Mouse (Mus musculus): ENCODE measurements around the gene Gng3. TPM values are rescaled to one million over a fixed set of nuclear protein-coding genes. Genes with fewer than 3 reads are reported as not detected.
"Not testable (repeated sequence)": the region's sequence is repeated elsewhere in the genome, so short reads cannot be mapped to it uniquely, and the experiment has no call there.

Gene Gng3
- total RNA-seq, 1 experiment from 2014 or later, result not detected

DNA sequence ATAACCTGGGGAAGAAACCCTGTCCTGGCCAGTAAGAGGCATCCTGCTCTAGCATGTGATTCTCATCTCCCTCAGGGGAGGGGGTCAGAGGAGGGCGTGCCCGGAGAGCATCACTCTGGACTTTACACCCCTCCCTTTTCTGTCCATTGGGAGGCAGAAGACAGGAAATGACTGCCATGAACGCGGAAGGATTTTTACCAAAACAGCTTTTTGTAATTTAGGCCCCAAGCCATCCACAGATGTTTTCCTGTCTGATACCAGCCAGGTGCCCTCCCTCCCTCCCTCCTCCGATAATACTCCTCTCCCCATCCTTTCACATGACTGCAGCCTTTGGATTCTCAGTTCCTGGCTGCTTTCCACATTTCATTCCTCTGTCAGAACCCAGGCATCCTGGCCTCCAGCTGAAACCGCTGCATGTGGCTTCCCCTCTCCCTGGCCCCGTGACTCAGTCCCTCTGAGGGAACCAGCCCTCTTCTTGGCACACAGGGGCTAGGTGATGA lies 11.5 kb upstream of the Gng3 start, which contains the start of gene Lrrn4cl:
Lrrn4cl (plus strand) TSS at position 367 of the 500 bp plus-strand sequence.
- no peak for ATAC-seq (replicated peaks; ENCODE audit: insufficient number of reproducible peaks, low FRiP score, low TSS enrichment, poor library complexity, severe bottlenecking)

DNA sequence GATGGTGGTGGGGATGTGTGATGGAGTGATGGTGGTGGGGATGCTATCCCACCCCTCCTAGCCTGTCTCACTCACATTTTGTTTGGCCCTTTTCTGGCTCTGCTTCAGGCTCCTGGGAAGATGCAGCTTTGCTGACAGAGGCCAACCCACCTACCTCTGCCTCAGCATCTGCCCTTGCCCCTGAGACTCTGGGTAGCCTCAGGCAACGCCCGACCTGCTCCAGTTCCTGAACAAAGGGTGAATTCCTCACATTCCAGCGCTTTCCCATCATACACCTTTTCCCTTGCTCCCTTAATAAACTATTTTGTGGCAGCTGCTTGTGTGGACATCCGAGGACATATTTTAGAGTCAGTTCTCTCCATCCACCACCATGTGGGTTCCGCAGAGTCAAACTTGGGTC lies 9.4 kb upstream of the Gng3 start:
- ATAC-seq (replicated peaks; ENCODE audit: insufficient number of reproducible peaks, low FRiP score, low TSS enrichment, poor library complexity, severe bottlenecking), result no peak

DNA sequence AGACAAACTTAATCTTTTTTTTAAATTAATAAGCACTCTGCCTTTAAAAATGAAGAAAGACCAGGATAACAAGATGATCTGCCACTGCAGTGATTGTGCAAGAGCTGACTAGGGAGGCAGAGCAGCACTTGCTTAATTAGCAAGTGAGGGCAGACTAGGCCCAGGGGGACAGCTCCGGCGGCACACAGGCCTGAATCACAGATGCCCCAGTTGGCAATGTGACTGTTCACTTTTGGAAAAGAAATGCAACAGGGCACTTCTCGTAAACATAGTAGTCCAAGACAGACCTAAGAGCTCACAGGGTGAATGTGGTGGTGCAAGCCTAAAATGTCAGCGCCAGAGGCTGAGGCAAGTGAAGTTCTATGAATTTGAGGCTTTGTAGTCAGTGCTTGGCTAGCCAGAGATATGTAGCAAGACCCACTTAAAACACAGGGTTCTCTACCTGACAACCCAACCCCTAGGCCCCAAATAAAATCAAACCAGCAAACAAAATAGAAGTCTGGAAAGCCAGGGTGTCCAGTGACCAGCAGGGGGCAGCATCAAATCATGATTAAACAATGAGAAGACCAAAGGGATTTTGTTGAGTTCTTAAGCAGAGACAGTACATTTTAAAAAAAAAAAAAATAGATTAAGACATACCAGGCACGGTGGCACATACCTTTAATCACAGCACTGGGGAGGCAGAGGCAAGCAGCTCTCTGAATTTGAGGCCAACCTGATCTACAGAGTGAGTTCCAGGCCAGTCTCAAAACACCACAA lies 5.6 kb upstream of the Gng3 start:
- 0 out of 2 replicates have a peak, but pooled peaks have one; percentile 15 for ATAC-seq (replicated peaks; ENCODE audit: insufficient number of reproducible peaks, low FRiP score, low TSS enrichment, poor library complexity, severe bottlenecking)

DNA sequence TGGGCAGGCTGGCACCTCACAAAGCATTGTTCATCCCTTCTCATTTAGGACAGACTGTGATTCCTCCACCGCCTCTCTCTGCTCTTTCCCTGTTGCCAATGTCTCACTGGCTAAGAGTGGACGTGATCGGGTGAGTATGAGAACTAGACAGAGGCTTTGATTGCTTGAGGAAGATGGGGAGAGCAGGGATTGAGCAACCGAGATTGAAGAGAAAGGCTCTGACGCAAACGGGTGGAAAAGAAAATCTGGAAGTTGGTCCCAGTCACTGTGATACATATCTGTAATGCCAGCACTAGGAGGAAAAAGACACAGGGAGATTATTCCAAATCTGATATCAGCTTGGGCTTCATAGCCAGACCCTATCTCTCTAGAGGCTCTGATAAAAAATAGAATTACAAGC lies 4.0 kb upstream of the Gng3 start:
- no peak for ATAC-seq (replicated peaks; ENCODE audit: insufficient number of reproducible peaks, low FRiP score, low TSS enrichment, poor library complexity, severe bottlenecking)

DNA sequence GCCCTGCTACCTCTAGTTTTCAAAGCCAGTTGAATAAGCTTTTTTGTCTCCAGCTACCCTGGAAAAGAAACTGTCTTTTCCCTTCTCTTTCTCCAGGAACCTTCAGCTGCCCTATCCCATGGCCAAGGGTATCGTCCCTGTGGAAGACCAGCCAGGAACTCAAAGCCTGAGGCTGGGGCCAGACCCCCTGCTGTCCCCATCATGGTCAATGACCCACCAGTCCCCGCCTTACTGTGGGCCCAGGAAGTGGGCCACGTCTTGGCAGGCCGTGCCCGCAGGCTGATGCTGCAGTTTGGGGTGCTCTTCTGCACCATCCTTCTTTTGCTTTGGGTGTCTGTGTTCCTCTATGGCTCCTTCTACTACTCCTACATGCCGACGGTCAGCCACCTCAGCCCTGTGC lies 2.0 kb upstream of the Gng3 start:
- ATAC-seq (replicated peaks; ENCODE audit: insufficient number of reproducible peaks, low FRiP score, low TSS enrichment, poor library complexity, severe bottlenecking), result no peak

DNA sequence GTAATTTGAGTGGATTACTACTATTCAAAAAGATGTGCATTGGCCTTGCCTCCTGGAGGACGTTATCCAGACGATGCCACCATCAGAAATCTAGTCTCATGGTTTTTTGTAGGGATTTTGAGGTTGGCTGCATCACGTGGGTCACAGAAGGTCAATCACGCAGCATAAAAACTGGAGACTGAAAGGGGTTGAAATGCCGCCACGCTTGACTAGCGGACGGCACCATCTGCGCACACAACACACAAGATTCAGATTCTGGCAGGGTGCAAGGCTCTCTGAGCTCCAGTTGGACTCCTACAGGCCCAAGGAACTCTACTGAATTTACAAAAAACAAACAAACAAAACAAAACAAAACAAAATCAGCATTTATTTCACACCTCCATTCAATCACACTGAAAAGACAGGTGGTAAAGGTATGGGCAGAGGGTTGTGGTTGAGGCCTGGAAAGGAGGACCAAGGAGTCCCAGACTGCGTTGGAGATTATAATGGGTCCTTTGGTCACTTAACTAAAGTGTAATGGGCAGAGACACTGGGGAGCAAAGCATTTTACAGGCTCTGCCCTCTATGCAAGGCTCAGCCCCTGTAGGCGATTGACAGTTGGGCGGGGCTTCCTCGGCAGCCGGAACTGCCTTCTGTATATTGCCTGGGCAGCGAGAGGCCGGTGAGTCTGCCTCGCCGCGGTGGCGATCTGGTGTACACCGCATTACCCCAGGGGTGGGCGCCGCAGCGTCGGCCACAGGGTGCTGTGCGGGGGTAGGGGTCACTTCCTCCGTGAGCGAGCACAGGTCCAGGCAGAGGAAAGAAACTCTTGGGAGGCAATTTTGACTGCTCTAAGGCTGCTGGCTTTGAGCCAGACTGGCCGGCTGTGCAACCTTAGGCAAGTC lies 1.2 kb upstream of the Gng3 start:
- ATAC-seq (replicated peaks; ENCODE audit: insufficient number of reproducible peaks, low FRiP score, low TSS enrichment, poor library complexity, severe bottlenecking), result peak; percentile 52; the same call in 1 of the 2 replicates

DNA sequence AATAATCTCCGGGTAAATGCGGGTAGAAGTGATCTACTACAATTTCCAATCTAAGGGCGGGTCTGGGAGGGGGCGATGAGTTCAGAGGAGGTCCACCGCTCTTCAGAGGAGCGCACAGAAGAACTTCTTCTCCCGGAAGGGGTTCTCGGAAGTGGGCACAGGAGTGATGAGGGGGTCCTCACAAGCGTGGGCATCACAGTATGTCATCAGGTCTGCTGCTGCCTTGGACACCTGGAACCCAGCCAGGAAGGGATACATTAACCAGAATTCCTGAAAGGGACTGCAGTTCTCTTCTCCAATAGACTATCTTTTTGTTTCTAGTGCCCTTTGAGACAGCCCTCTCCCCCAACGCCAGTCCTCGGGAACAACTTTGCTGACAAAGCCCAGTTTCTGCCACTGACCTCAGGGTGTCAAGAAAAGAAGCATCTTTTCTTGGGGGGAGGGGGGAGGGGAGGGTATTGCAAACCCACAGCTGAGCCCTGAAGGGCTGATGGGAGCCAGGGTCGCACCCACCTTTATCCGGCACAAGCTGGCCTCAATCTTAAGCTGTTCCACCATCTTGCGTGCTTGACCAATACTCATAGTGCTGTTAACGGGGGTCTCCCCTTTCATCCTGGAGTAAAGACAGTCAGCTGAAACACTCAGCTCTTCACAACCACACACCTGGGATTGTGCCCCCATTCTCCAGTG lies 808 bp downstream of the Gng3 start:
- ATAC-seq (replicated peaks; ENCODE audit: insufficient number of reproducible peaks, low FRiP score, low TSS enrichment, poor library complexity, severe bottlenecking), result no peak

DNA sequence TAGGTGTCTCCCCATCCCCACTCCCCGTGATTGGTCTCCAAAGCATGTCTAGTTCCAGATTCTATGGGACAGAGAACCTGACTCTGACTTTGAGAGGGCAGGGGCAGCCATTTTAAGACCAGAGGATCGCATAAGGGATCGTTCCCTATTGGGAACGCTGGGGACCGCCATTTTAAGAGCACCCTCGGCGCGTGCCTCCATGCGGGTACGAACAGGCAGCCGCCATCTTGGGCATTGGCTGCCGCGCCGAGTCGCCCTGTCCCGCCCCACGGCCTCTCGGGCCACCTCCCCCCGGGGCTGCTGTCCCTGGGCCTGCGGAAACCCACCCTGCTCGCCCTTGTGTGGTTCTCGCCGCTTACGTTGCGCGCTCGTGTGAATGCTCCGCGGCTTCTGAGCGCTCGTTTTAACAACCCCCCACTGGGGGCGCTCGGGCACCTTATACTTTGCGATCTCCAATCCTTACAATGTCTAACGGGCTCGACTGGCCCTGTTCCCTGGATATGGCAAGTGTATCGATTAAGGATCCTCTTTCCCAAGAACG lies 1.7 kb downstream of the Gng3 start, which contains the start of gene Bscl2:
Bscl2 (plus strand) TSS at position 217 of the 541 bp plus-strand sequence.
- peak; percentile 80 for ATAC-seq (replicated peaks; ENCODE audit: insufficient number of reproducible peaks, low FRiP score, low TSS enrichment, poor library complexity, severe bottlenecking)

DNA sequence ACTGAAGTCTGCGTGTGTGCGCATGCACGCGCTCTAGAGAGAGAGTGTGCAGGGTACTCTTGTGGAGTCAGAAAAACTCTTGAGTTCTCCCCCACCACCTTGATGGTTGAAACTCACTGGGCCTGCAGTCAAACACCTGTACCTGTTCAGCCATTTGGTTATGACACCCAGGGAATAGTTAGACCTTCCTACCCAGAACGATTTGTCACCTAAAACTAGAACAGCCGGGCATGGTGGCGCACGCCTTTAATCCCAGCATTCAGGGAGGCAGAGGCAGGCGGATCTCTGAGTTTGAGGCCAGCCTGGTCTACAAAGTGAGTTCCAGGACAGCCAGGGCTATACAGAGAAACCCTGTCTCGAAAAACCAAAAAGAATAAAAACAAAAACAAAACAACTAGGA lies 2.7 kb downstream of the Gng3 start:
- ATAC-seq (replicated peaks; ENCODE audit: insufficient number of reproducible peaks, low FRiP score, low TSS enrichment, poor library complexity, severe bottlenecking), result not testable (repeated sequence)

DNA sequence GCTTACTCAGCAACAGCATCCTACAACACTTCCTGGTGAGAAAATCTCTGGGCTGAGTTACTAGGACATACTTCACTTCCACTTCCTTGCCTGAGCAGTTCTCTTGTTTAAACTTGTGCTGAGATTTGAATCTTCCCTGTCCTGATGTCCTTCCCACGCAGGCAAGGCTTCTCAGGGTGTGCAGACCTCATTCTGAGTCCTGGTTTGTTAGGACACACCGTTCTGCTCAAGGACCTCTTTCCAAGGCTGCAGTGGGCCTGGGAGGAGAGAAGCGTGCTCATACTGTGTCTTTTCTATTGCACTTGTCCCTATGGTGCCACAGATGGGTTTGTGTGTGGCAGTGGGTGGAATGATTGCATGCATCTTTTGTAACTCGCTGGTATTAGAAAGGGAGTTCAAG lies 6.0 kb downstream of the Gng3 start:
- ATAC-seq (replicated peaks; ENCODE audit: insufficient number of reproducible peaks, low FRiP score, low TSS enrichment, poor library complexity, severe bottlenecking), result no peak

DNA sequence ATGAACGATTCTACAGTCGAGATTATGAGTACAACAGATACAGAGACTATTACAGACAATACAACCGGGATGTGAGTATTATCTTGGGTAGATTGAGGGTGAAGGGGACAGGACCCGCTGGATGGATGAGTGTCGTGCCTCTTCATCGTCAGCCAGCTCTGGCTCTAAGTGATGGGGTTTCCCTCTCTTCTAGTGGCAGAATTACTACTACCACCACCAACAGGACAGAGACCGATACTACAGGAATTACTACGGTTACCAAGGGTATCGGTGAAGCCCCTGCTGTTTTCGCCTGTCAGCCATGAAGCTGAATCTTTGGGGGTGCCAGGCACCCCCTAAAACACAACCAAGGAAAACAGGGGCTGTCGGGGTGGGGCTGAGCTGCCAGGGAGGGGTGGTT lies 7.7 kb downstream of the Gng3 start:
- no peak for ATAC-seq (replicated peaks; ENCODE audit: insufficient number of reproducible peaks, low FRiP score, low TSS enrichment, poor library complexity, severe bottlenecking)

DNA sequence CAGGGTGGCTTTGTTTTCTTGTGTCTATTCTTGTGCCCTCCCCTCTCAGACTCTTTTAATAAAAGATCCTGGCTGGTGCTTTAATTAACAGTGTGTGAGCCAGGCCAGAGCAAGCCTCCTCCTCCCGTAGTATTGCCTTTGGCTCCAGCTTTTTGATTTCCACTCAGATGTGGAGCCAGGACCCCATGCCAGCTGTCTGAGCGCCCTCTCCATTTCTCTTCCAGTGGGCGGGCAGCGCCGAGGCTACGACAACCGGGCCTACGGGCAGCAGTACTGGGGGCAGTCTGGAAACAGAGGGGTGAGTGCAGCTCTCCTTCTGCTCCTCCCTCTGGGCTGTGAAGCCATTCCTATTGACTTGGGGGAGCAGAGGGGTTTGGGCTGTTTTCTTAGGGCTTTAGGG lies 8.3 kb downstream of the Gng3 start:
- no peak for ATAC-seq (replicated peaks; ENCODE audit: insufficient number of reproducible peaks, low FRiP score, low TSS enrichment, poor library complexity, severe bottlenecking)

DNA sequence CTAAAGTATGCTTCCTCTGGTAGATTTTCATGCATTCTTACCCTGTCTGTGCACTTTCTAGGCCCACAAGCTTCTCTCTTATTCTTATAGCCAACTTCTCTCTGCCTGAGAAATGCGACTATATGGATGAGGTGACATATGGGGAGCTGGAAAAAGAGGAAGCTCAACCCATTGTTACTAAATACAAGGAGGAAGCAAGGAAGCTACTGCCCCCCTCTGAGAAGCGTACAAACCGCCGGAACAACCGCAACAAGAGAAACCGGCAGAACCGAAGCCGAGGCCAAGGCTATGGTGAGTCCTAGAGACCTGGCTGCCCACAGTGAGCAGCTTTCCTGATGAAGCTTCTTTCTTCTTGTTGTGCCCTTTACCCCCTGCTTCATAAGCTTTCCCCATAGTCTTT lies 9.3 kb downstream of the Gng3 start, which contains the start of gene AC129217.1:
AC129217.1 (plus strand) TSS at position 114 of the 400 bp plus-strand sequence.
- ATAC-seq (replicated peaks; ENCODE audit: insufficient number of reproducible peaks, low FRiP score, low TSS enrichment, poor library complexity, severe bottlenecking), result peak; percentile 86

DNA sequence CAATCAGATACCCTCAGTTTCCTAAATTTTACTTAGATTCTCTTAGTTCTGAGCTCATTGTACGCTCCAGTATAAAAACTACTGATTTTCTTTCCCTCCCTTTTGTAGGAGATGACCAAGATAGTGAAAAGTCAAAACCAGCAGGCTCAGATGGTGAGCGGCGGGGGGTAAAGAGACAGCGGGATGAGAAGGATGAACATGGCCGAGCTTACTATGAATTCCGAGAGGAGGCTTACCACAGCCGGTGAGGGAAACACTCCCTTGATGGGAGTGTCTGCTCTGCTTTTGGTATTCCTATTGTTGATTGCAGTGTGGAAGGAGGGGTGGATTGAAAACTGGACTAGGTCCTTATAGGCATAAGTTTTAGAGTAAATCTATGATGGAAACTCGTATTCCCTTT lies 16.3 kb downstream of the Gng3 start:
- ATAC-seq (replicated peaks; ENCODE audit: insufficient number of reproducible peaks, low FRiP score, low TSS enrichment, poor library complexity, severe bottlenecking), result no peak

DNA sequence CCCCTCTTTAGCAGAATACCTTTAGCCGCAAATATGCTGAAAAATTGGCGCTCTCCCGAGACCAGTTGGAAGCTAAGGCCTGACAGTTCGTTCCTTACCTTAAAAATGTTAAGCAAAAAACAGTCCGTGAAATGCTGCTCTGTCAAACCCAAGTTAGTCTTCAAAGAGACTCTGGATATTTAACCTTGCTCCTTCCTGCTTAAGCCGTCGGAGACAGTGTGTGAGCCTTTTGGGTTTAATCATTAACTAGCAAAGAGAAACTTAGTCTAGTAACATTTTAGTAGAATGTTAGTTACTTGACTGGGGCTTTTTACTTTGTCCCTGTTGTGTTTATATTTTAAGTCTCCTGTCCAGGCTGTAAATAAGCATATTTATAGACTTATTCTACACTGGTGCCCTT lies 17.8 kb downstream of the Gng3 start:
- no peak for ATAC-seq (replicated peaks; ENCODE audit: insufficient number of reproducible peaks, low FRiP score, low TSS enrichment, poor library complexity, severe bottlenecking)

DNA sequence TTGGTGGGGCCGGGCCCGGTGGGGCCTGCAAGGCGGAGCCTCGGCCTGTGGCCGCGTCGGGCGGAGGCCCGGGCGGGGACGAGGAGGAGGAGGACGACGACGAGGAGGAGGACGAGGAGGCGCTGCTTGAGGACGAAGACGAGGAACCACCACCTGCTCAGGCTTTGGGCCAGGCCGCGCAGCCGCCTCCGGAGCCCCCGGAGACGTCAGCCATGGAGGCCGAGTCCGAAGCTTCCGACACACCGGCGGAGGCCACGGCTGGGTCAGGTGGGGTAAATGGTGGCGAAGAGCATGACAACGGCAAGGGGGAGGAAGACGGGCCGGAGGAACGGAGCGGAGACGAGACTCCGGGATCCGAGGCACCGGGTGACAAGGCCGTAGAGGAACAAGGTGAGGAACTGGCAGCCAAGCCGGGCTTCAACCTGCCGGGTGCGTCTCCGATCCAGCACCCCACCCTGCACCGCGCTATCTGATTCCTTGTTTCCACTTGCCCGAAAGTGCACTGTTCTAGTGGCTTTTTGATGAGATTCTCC lies 18.5 kb downstream of the Gng3 start:
- no peak for ATAC-seq (replicated peaks; ENCODE audit: insufficient number of reproducible peaks, low FRiP score, low TSS enrichment, poor library complexity, severe bottlenecking)

DNA sequence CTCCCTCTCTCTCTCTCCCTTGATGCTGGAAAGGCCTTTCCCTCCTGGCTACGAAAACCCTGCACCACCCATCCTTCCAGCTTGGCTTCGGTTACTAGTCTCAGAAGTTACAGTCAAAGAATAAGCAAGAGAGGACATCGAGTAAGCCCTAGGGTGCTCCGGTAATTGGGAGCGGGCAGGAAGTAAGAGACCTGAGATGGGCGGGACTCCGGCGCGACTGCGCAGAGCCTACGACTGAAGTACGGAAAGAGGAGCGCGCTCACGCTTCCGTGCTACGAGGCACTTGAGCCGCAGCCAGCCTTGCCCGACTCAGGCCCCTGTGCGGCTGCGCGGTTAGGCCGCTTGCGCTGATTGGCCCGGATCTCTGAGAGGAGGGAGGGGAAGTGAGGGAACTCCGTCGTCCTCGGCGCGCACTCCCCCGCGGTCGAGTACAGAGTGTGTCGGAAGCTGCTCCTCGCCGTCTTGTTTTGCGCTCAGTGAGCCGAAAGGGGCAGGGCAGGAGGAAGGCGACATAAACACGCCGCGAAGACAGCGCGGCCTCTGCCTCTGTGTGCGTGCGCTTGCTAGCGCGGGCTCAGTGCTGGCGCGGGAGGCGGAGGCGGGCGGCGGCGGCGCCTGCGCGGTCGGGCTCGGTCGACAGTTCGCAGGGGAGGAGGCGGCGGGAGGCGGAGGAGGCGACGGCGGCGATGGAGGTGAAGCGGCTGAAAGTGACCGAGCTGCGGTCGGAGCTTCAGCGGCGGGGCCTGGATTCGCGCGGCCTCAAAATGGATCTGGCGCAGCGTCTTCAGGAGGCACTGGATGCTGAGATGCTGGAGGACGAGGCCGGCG lies 19.2 kb downstream of the Gng3 start, which contains the start of gene Hnrnpul2:
Hnrnpul2 (plus strand) TSS at position 415 of the 828 bp plus-strand sequence.
- peak; percentile 87 for ATAC-seq (replicated peaks; ENCODE audit: insufficient number of reproducible peaks, low FRiP score, low TSS enrichment, poor library complexity, severe bottlenecking)

All from monocyte, adult 5-6 weeks (primary cell).